Comparison of ENCODE assay signal across 25 mouse cellular contexts in the genomic region with DNA sequence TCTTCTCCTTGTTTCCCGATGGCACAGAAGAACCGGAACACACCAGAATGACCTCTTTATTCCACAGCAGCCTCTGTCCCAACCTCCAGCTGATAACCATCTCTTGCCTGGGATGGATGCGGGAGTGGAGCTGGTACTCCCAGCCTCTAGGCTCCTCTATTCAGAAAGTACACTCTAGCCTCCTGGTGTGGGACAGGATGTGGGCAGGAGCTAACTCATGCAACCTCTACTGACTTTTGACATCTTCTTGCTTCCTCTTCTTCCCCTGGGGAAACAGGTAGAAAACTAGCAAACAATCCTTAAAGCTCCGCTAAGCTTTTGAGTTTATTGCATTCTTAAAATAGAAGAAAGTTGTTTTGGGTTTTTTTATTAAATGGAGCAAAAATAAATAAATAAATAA. TPM values are rescaled to one million over a fixed set of nuclear protein-coding genes. Genes with fewer than 3 reads are reported as not detected.
A peak's percentile ranks its signal among the peaks of the same experiment; 100 is the strongest.
DNase-seq lines count a peak whose midpoint lies in the region; ATAC-seq and TF ChIP-seq lines count a peak whose summit lies in the region.
"Had no signal": no experiment of that assay in that cellular context is flagged by ENCODE, and none has a peak within 500 bp of the region (broad histone marks: within the 10 kb centered on the region; RNA-seq: fewer than 3 reads in every experiment).

No protein-coding gene starts in this region.

- no peaks in the 10 kb centered on the region for H3K27me3 ChIP-seq in hindbrain, embryonic 16.5 days (replicated peaks; ENCODE audit: control insufficient read depth, insufficient read depth, low read length)
- H3K27me3 ChIP-seq in lung, postnatal 0 days (replicated peaks; ENCODE audit: insufficient read depth, low read length), result no peaks in the 10 kb centered on the region
- H3K27me3 ChIP-seq: embryonic facial prominence, embryonic 13.5 days; kidney, embryonic 15.5 days; midbrain, embryonic 12.5 days; neural tube, embryonic 12.5 days had no signal

- peak; percentile 15 for DNase-seq in CD4-positive helper T cell, adult 2 months (ENCODE audit: low read depth, low spot score)
- DNase-seq in natural killer cell, adult 2 months (ENCODE audit: low spot score in 2 of 2), result peak; percentile 13 to 14
- no peak for DNase-seq in right cerebral cortex, adult 18-20 months
- no peak for DNase-seq in lung, postnatal 0 days (ENCODE audit: low spot score)
- DNase-seq: adrenal gland, adult 2 months; cerebellum, adult 18-20 months; cerebellum, postnatal 25 days; embryo, embryonic 11 days; heart, adult 18-20 months; kidney, postnatal 36 days; layer of hippocampus, postnatal 36 days; retina, postnatal 1 day; thymus, adult 18-20 months had no signal

- H3K27ac ChIP-seq in hindbrain, embryonic 16.5 days (ENCODE audit: low read depth, low read length), result no peak overlapping the region
- no peak overlapping the region for H3K27ac ChIP-seq in lung, postnatal 0 days (ENCODE audit: low read length)
- H3K27ac ChIP-seq: embryonic facial prominence, embryonic 13.5 days; hindbrain, embryonic 14.5 days; kidney, embryonic 15.5 days; macrophage; midbrain, embryonic 12.5 days; neural tube, embryonic 12.5 days had no signal

- ATAC-seq in CD4-positive, CD25-positive, alpha-beta regulatory T cell, adult 4 months, result peak; percentile 68
- peak; percentile 81 to 89 for ATAC-seq in hematopoietic stem cell, adult 5-6 weeks (replicated peaks in 1 of 2; ENCODE audit: insufficient read depth in 1 of 2, low FRiP score in 2 of 2, low TSS enrichment in 1 of 2, low read depth in 1 of 2, poor library complexity in 2 of 2, severe bottlenecking in 2 of 2)
- ATAC-seq in hindbrain, embryonic 16.5 days, result no peak
- no peak for ATAC-seq in lung, postnatal 0 days
- ATAC-seq: forebrain, embryonic 14.5 days; intestine, postnatal 0 days had no signal

- no peak for TF ChIP-seq EP300 in lung, postnatal 0 days (IDR thresholded peaks at IDR 0.05)

- no peak overlapping the region for H3K4me2 ChIP-seq in hindbrain, embryonic 16.5 days (ENCODE audit: low read length)
- no peak overlapping the region for H3K4me2 ChIP-seq in lung, postnatal 0 days (replicated peaks; ENCODE audit: low read depth, low read length)
- H3K4me2 ChIP-seq: embryonic facial prominence, embryonic 13.5 days; hindbrain, embryonic 14.5 days; kidney, embryonic 15.5 days; midbrain, embryonic 12.5 days; neural tube, embryonic 12.5 days had no signal

- H3K9ac ChIP-seq in hindbrain, embryonic 16.5 days (ENCODE audit: low read depth, low read length), result no peak overlapping the region
- no peak overlapping the region for H3K9ac ChIP-seq in lung, postnatal 0 days (replicated peaks; ENCODE audit: low read depth)
- H3K9ac ChIP-seq: embryonic facial prominence, embryonic 13.5 days; hindbrain, embryonic 14.5 days; kidney, embryonic 15.5 days; midbrain, embryonic 12.5 days; neural tube, embryonic 12.5 days had no signal

- H3K9me3 ChIP-seq in hindbrain, embryonic 16.5 days (ENCODE audit: control insufficient read depth, low read length), result no peaks in the 10 kb centered on the region
- H3K9me3 ChIP-seq in lung, postnatal 0 days (ENCODE audit: low read length), result no peaks in the 10 kb centered on the region
- H3K9me3 ChIP-seq: embryonic facial prominence, embryonic 13.5 days; kidney, embryonic 15.5 days; neural tube, embryonic 12.5 days had no signal

- 90% methylated on average over 4 of the region's 4 CpGs for WGBS in hindbrain, embryonic 16.5 days
- 77% methylated on average over 4 of the region's 4 CpGs for WGBS in lung, postnatal 0 days

- H3K4me3 ChIP-seq in hindbrain, embryonic 16.5 days (ENCODE audit: low read length), result no peak overlapping the region
- H3K4me3 ChIP-seq in lung, postnatal 0 days (ENCODE audit: low read depth, low read length), result no peak overlapping the region
- H3K4me3 ChIP-seq: embryonic facial prominence, embryonic 13.5 days; erythroblast, embryonic 14.5 days; kidney, embryonic 15.5 days; midbrain, embryonic 12.5 days; neural tube, embryonic 12.5 days had no signal

- H3K4me1 ChIP-seq in hindbrain, embryonic 16.5 days (ENCODE audit: control insufficient read depth, insufficient read depth, low read depth, low read length), result no peaks in the 10 kb centered on the region
- no peaks in the 10 kb centered on the region for H3K4me1 ChIP-seq in lung, postnatal 0 days (ENCODE audit: insufficient read depth, low read depth, low read length)
- H3K4me1 ChIP-seq: embryonic facial prominence, embryonic 13.5 days; kidney, embryonic 15.5 days; midbrain, embryonic 12.5 days; neural tube, embryonic 12.5 days had no signal

- no peaks in the 10 kb centered on the region for H3K36me3 ChIP-seq in hindbrain, embryonic 16.5 days (ENCODE audit: control insufficient read depth, insufficient read depth, low read length)
- H3K36me3 ChIP-seq in lung, postnatal 0 days (ENCODE audit: insufficient read depth, low read length), result no peaks in the 10 kb centered on the region
- H3K36me3 ChIP-seq: embryonic facial prominence, embryonic 13.5 days; kidney, embryonic 15.5 days; midbrain, embryonic 12.5 days; neural tube, embryonic 12.5 days had no signal

- TF ChIP-seq CTCF in lung, postnatal 0 days (IDR thresholded peaks at IDR 0.05), result no peak

RNA-seq across cellular contexts. Expression of a gene that starts 29.1 kb away (rescaled TPM):
- 10 to 100 TPM; 13.2 to 19.0 TPM for polyA plus RNA-seq in CD4-positive, CD25-positive, alpha-beta regulatory T cell, adult 4 months (2017; shearing (Covaris generic))
- total RNA-seq in hematopoietic stem cell, adult 5-6 weeks (2017), result 18.3 and 23.1 TPM in 2 replicates
- polyA plus RNA-seq in hindbrain, embryonic 16.5 days (2015; fragmentation: Nextera tagmentation; extraction: Ambion mirVana), result 39.0 and 48.5 TPM in 2 replicates
- 5.8 and 6.0 TPM in 2 replicates for polyA plus RNA-seq in lung, postnatal 0 days (2015; fragmentation: Nextera tagmentation; extraction: Ambion mirVana)

Comparison
In these comparisons a context has a peak if more than half of its experiments do, and no peak if none do; other contexts are left out.
1. DNase-seq: peak in CD4-positive helper T cell, adult 2 months (single experiment) and natural killer cell, adult 2 months (2 of 2); none in right cerebral cortex, adult 18-20 months (single experiment) and lung, postnatal 0 days (single experiment).
2. ATAC-seq: peak in CD4-positive, CD25-positive, alpha-beta regulatory T cell, adult 4 months (single experiment) and hematopoietic stem cell, adult 5-6 weeks (2 of 2); none in hindbrain, embryonic 16.5 days (single experiment) and lung, postnatal 0 days (single experiment).